ENCODE assay signal across 11 mouse cellular contexts in the genomic region with DNA sequence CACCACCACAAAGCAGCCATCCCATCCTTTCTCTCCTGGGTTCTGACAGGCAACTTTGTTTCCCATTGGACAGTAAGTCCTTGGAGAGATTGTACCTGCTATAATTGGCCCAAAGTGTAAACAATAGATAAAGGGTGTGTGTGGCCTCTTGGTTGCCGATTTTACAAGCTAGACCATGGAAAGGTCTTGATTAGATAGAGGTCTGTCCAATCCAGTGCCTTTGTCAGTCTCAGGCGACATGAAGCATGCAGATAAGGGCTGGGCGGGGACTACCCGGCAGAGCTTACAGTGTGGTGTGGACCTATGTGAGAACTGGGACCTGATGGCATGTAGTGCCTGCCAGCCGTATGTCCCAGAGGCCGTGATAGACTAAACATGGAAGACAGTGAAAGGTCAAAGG.
A peak's percentile ranks its signal among the peaks of the same experiment; 100 is the strongest.
DNase-seq lines count a peak whose midpoint lies in the region; ATAC-seq and TF ChIP-seq lines count a peak whose summit lies in the region.
"Had no signal": no experiment of that assay in that cellular context is flagged by ENCODE, and none has a peak within 500 bp of the region (broad histone marks: within the 10 kb centered on the region; RNA-seq: fewer than 3 reads in every experiment).

No protein-coding gene starts in this region.

- no peak overlapping the region for H3K9ac ChIP-seq in lung, embryonic 14.5 days
- no peak overlapping the region; the same call in 1 of the 2 replicates for H3K9ac ChIP-seq in liver, postnatal 0 days (replicated peaks)
- no peak overlapping the region for H3K9ac ChIP-seq in kidney, embryonic 14.5 days (ENCODE audit: low read depth, low read length)

- TF ChIP-seq CTCF in lung, embryonic 14.5 days (IDR thresholded peaks at IDR 0.05; ENCODE audit: low read depth): no peak
- TF ChIP-seq CTCF in lung, adult 2 months (IDR thresholded peaks at IDR 0.05; ENCODE audit: insufficient read depth, low read length): no peak
- TF ChIP-seq CTCF in liver, postnatal 0 days (IDR thresholded peaks at IDR 0.05; ENCODE audit: low read depth): no peak

- 0 out of 2 replicates have a peak, but pooled peaks cover 5% of the 10 kb centered on the region for H3K36me3 ChIP-seq in lung, embryonic 14.5 days (ENCODE audit: insufficient read depth)
- peaks cover 4% of the 10 kb centered on the region; the same call in 1 of the 2 replicates for H3K36me3 ChIP-seq in liver, postnatal 0 days (replicated peaks; ENCODE audit: insufficient read depth, low read length)
- no peaks in the 10 kb centered on the region for H3K36me3 ChIP-seq in kidney, embryonic 14.5 days (ENCODE audit: control insufficient read depth, insufficient read depth, low read length)

- intact Hi-C loops in heart, postnatal 10 days (cut with DNase I): no loop called here

- no peak overlapping the region for H3K27ac ChIP-seq in lung, embryonic 14.5 days (ENCODE audit: low read depth)
- peak overlapping the region; percentile 89 for H3K27ac ChIP-seq in liver, postnatal 0 days (ENCODE audit: low read depth)
- H3K27ac ChIP-seq in kidney, embryonic 14.5 days (ENCODE audit: low read depth, low read length): no peak overlapping the region
- H3K27ac ChIP-seq: midbrain, embryonic 10.5 days had no signal

- peak; percentile 85 for TF ChIP-seq EP300 in liver, postnatal 0 days (IDR thresholded peaks at IDR 0.05; ENCODE audit: low read depth)

- H3K9me3 ChIP-seq in lung, embryonic 14.5 days (ENCODE audit: low read depth, low read length): no peaks in the 10 kb centered on the region
- H3K9me3 ChIP-seq in liver, postnatal 0 days (ENCODE audit: low read length): no peaks in the 10 kb centered on the region
- H3K9me3 ChIP-seq in kidney, embryonic 14.5 days (ENCODE audit: control insufficient read depth, low read length): no peaks in the 10 kb centered on the region
- H3K9me3 ChIP-seq: midbrain, embryonic 10.5 days had no signal

- no peak overlapping the region for H3K4me3 ChIP-seq in lung, embryonic 14.5 days (ENCODE audit: low read depth, low read length)
- no peak overlapping the region for H3K4me3 ChIP-seq in lung, adult 2 months (replicated peaks; ENCODE audit: extremely low read depth, low read depth, low read length)
- no peak overlapping the region for H3K4me3 ChIP-seq in liver, postnatal 0 days (ENCODE audit: low read depth, low read length)
- no peak overlapping the region for H3K4me3 ChIP-seq in kidney, embryonic 14.5 days (ENCODE audit: low read length)
- H3K4me3 ChIP-seq: midbrain, embryonic 10.5 days had no signal

- no peaks in the 10 kb centered on the region for H3K27me3 ChIP-seq in lung, embryonic 14.5 days (ENCODE audit: insufficient read depth, low read length)
- H3K27me3 ChIP-seq in liver, postnatal 0 days (ENCODE audit: insufficient read depth, low read length): no peaks in the 10 kb centered on the region
- H3K27me3 ChIP-seq in kidney, embryonic 14.5 days (ENCODE audit: control insufficient read depth, insufficient read depth, low read length): no peaks in the 10 kb centered on the region

- whole genome bisulfite sequencing in lung, embryonic 14.5 days: 32% methylated on average over 6 of the region's 6 CpGs
- WGBS in lung, adult 2 months: 50% methylated on average over 6 of the region's 6 CpGs
- WGBS in liver, postnatal 0 days (ENCODE audit: insufficient replicate concordance): 32% methylated on average over 6 of the region's 6 CpGs
- 86% methylated on average over 6 of the region's 6 CpGs for WGBS in kidney, embryonic 14.5 days

- ATAC-seq in lung, embryonic 14.5 days (ENCODE audit: insufficient read depth): peak; percentile 62; the same call in 1 of the 2 replicates
- ATAC-seq in common myeloid progenitor, adult 5-6 weeks (replicated peaks; ENCODE audit: low read depth, poor library complexity, severe bottlenecking): peak; percentile 56; the same call in 1 of the 2 replicates
- peak; percentile 75 for ATAC-seq in liver, postnatal 0 days
- no peak for ATAC-seq in kidney, embryonic 14.5 days (ENCODE audit: low FRiP score, low TSS enrichment)
- ATAC-seq: activated CD4-positive, CD25-positive, alpha-beta regulatory T cell, adult 4 months; inflammation-experienced regulatory T-cells, adult 6 months had no signal

- no peak overlapping the region for H3K4me2 ChIP-seq in lung, embryonic 14.5 days
- 0 out of 2 replicates have a peak overlapping the region, but pooled peaks have one; percentile 30 for H3K4me2 ChIP-seq in liver, postnatal 0 days (ENCODE audit: low read depth, low read length)
- H3K4me2 ChIP-seq in kidney, embryonic 14.5 days (replicated peaks; ENCODE audit: low read depth, low read length): no peak overlapping the region

- no peaks in the 10 kb centered on the region for H3K4me1 ChIP-seq in lung, embryonic 14.5 days (ENCODE audit: insufficient read depth)
- no peaks in the 10 kb centered on the region; the same call in 1 of the 2 replicates for H3K4me1 ChIP-seq in lung, adult 2 months (ENCODE audit: control insufficient read depth, insufficient read depth, low read length)
- H3K4me1 ChIP-seq in liver, postnatal 0 days (ENCODE audit: insufficient read depth): peaks cover 29% of the 10 kb centered on the region
- H3K4me1 ChIP-seq in kidney, embryonic 14.5 days (ENCODE audit: control insufficient read depth, insufficient read depth, low read length): no peaks in the 10 kb centered on the region

- DNase-seq in lung, embryonic 14.5 days: no peak
- no peak for DNase-seq in lung, adult 2 months
- peak; percentile 59 to 85 for DNase-seq in heart, postnatal 10 days
- DNase-seq in liver, postnatal 0 days: peak; percentile 42
- DNase-seq in kidney, postnatal 14 days: no peak
- no peak for DNase-seq in frontal cortex, postnatal 36 days (ENCODE audit: low spot score in 2 of 2)

- TF ChIP-seq POLR2A in lung, adult 2 months (IDR thresholded peaks at IDR 0.05; ENCODE audit: borderline replicate concordance, extremely low read depth, low read depth, low read length): no peak

Comparison
In these comparisons a context has a peak if more than half of its experiments do, and no peak if none do; other contexts are left out.
1. DNase-seq: peak in heart, postnatal 10 days (2 of 2) and liver, postnatal 0 days (single experiment); none in lung, embryonic 14.5 days (single experiment), lung, adult 2 months (single experiment), kidney, postnatal 14 days (single experiment) and frontal cortex, postnatal 36 days (0 of 2).